Comparison of ENCODE assay signal across 8 mouse cellular contexts in genomic region chr6:127149944-127150662, GRCm38 (mm10). TPM values are rescaled to one million over a fixed set of nuclear protein-coding genes. Genes with fewer than 3 reads are reported as not detected.
DNase-seq lines count a peak whose midpoint lies in the region; ATAC-seq and TF ChIP-seq lines count a peak whose summit lies in the region.

No protein-coding gene starts in this region.

- no peaks in the 10 kb centered on the region for H3K27me3 ChIP-seq in kidney, embryonic 15.5 days
- H3K27me3 ChIP-seq in stomach, postnatal 0 days (ENCODE audit: control insufficient read depth, insufficient read depth, low read length), result no peaks in the 10 kb centered on the region

- H3K4me1 ChIP-seq in kidney, embryonic 15.5 days, result peaks cover 81% of the 10 kb centered on the region
- peaks cover 19% of the 10 kb centered on the region for H3K4me1 ChIP-seq in stomach, postnatal 0 days (replicated peaks; ENCODE audit: control insufficient read depth, insufficient read depth)

- WGBS in kidney, embryonic 15.5 days, result under 1% methylated on average over 38 of the region's 38 CpGs
- under 1% methylated on average over 38 of the region's 38 CpGs for WGBS in stomach, postnatal 0 days

- TF ChIP-seq EP300 in stomach, postnatal 0 days (optimal IDR thresholded peaks at IDR 0.05), result no peak

- H3K4me2 ChIP-seq in kidney, embryonic 15.5 days, result peak overlapping the region; percentile 91
- H3K4me2 ChIP-seq in stomach, postnatal 0 days (replicated peaks; ENCODE audit: low read depth), result peak overlapping the region; percentile 86

- no peaks in the 10 kb centered on the region for H3K9me3 ChIP-seq in kidney, embryonic 15.5 days (replicated peaks)
- H3K9me3 ChIP-seq in stomach, postnatal 0 days (ENCODE audit: control insufficient read depth, low read length), result no peaks in the 10 kb centered on the region

- peak overlapping the region; percentile 71 for H3K4me3 ChIP-seq in kidney, embryonic 15.5 days (replicated peaks)
- H3K4me3 ChIP-seq in stomach, postnatal 0 days (ENCODE audit: low read depth, low read length), result peak overlapping the region; percentile 83

- ATAC-seq in kidney, embryonic 15.5 days (replicated peaks; ENCODE audit: low FRiP score), result no peak
- no peak for ATAC-seq in stomach, postnatal 0 days (ENCODE audit: low FRiP score, low TSS enrichment)

- H3K36me3 ChIP-seq in kidney, embryonic 15.5 days, result peaks cover 17% of the 10 kb centered on the region
- H3K36me3 ChIP-seq in stomach, postnatal 0 days (ENCODE audit: control insufficient read depth, insufficient read depth, low read length), result no peaks in the 10 kb centered on the region

- peak; percentile 38 for DNase-seq in ovary, postnatal 36 days (ENCODE audit: low spot score)
- DNase-seq in ovary, postnatal 10 days (ENCODE audit: low spot score), result no peak
- DNase-seq in adrenal gland, postnatal 10 days, result peak; percentile 62
- peak; percentile 29 to 65 for DNase-seq in heart, adult 18-20 months
- peak; percentile 23 for DNase-seq in mesoderm, embryonic 11.5 days (ENCODE audit: low read depth, low spot score)
- DNase-seq in stomach, postnatal 0 days (ENCODE audit: low spot score), result peak; percentile 57
- no peak for DNase-seq in urinary bladder, postnatal 10 days (ENCODE audit: low spot score)

- H3K27ac ChIP-seq in kidney, embryonic 15.5 days, result peak overlapping the region; percentile 63
- peak overlapping the region; percentile 92 for H3K27ac ChIP-seq in stomach, postnatal 0 days (replicated peaks)

- H3K9ac ChIP-seq in kidney, embryonic 15.5 days, result peak overlapping the region; percentile 76
- peak overlapping the region; percentile 92 for H3K9ac ChIP-seq in stomach, postnatal 0 days (ENCODE audit: low read length)

- TF ChIP-seq CTCF in stomach, postnatal 0 days (IDR thresholded peaks at IDR 0.05; ENCODE audit: low read depth), result no peak

RNA-seq across cellular contexts. Expression of gene Ccnd2, which starts 1.9 kb away (rescaled TPM):
- total RNA-seq in adrenal gland, postnatal 10 days (2021), result 100 to 1,000 TPM; 177 to 178 TPM
- 100 to 1,000 TPM; 161 to 164 TPM for total RNA-seq in heart, adult 18-20 months (2021)
- 666 and 667 TPM in 2 replicates for polyA plus RNA-seq in kidney, embryonic 15.5 days (2015; fragmentation: Nextera tagmentation; extraction: Ambion mirVana)
- polyA plus RNA-seq in stomach, postnatal 0 days (2015; fragmentation: Nextera tagmentation; extraction: Ambion mirVana), result 433 and 478 TPM in 2 replicates

RNA-seq across cellular contexts. Expression of gene Tigar, which starts 40.7 kb away (rescaled TPM):
- 10 to 100 TPM; 12.5 to 16.2 TPM for total RNA-seq in adrenal gland, postnatal 10 days (2021)
- 10 to 100 TPM; 45.3 to 63.0 TPM for total RNA-seq in heart, adult 18-20 months (2021)
- polyA plus RNA-seq in kidney, embryonic 15.5 days (2015; fragmentation: Nextera tagmentation; extraction: Ambion mirVana), result 3.2 and 3.4 TPM in 2 replicates
- 4.1 and 5.2 TPM in 2 replicates for polyA plus RNA-seq in stomach, postnatal 0 days (2015; fragmentation: Nextera tagmentation; extraction: Ambion mirVana)

Comparison
In these comparisons a context has a peak if more than half of its experiments do, and no peak if none do; other contexts are left out.
1. DNase-seq: peak in ovary, postnatal 36 days (single experiment), adrenal gland, postnatal 10 days (single experiment), heart, adult 18-20 months (2 of 2), mesoderm, embryonic 11.5 days (single experiment) and stomach, postnatal 0 days (single experiment); none in ovary, postnatal 10 days (single experiment) and urinary bladder, postnatal 10 days (single experiment).